Comparison of ENCODE assay signal across 19 mouse cellular contexts in genomic region chr8:106316506-106316905, GRCm38 (mm10). TPM values are rescaled to one million over a fixed set of nuclear protein-coding genes. Genes with fewer than 3 reads are reported as not detected.
DNase-seq lines count a peak whose midpoint lies in the region; ATAC-seq and TF ChIP-seq lines count a peak whose summit lies in the region.
"Had no signal": no experiment of that assay in that cellular context is flagged by ENCODE, and none has a peak within 500 bp of the region (broad histone marks: within the 10 kb centered on the region; RNA-seq: fewer than 3 reads in every experiment).

No protein-coding gene starts in this region.

- DNase-seq in layer of hippocampus, adult 2 months (ENCODE audit: low spot score in 2 of 2) = no peak
- no peak for DNase-seq in layer of hippocampus, postnatal 25 days (ENCODE audit: extremely low spot score in 1 of 2, low spot score in 1 of 2)
- no peak for DNase-seq in midbrain, embryonic 10.5 days (ENCODE audit: low spot score)
- DNase-seq in heart, adult 2 months = no peak
- no peak for DNase-seq in gastrocnemius, postnatal 36 days
- DNase-seq: adrenal gland, adult 2 months; adrenal gland, postnatal 14 days; cerebellum, adult 11 months; cerebellum, adult 8-10 months; cerebellum, postnatal 10 days; cerebellum, postnatal 36 days; forebrain, postnatal 0 days; gastrocnemius, adult 2 months; gastrocnemius, postnatal 14 days had no signal

- no peak overlapping the region for H3K4me3 ChIP-seq in layer of hippocampus, adult 2 months
- no peak overlapping the region for H3K4me3 ChIP-seq in midbrain, embryonic 10.5 days
- no peak overlapping the region for H3K4me3 ChIP-seq in heart, adult 2 months
- H3K4me3 ChIP-seq: gastrocnemius, adult 2 months; hindbrain, embryonic 12.5 days; hindbrain, embryonic 15.5 days had no signal

- TF ChIP-seq EP300 in heart, adult 2 months (IDR thresholded peaks at IDR 0.05; ENCODE audit: insufficient read depth, low read depth, low read length) = no peak

- H3K79me2 ChIP-seq in heart, adult 2 months (replicated peaks; ENCODE audit: control insufficient read depth, insufficient read depth, low read length) = no peaks in the 10 kb centered on the region

- 81% methylated on average over 10 of the region's 10 CpGs for WGBS in midbrain, embryonic 10.5 days
- WGBS in heart, adult 2 months = 52% methylated on average over 10 of the region's 10 CpGs

- ATAC-seq in common myeloid progenitor, adult 5-6 weeks (replicated peaks; ENCODE audit: low read depth, poor library complexity, severe bottlenecking) = peak; percentile 57; the same call in 1 of the 2 replicates
- peak; percentile 55; the same call in 1 of the 2 replicates for ATAC-seq in neutrophil, adult 5-6 weeks (ENCODE audit: extremely low read depth, insufficient number of reproducible peaks, low FRiP score, poor library complexity, severe bottlenecking)
- ATAC-seq: forebrain, embryonic 14.5 days; forebrain, postnatal 0 days had no signal

- H3K4me1 ChIP-seq in midbrain, embryonic 10.5 days = peaks cover 28% of the 10 kb centered on the region
- H3K4me1 ChIP-seq in heart, adult 2 months (ENCODE audit: control insufficient read depth, insufficient read depth, low read length) = peaks cover 3% of the 10 kb centered on the region; the same call in 1 of the 2 replicates

- TF ChIP-seq CTCF in layer of hippocampus, adult 2 months (conservative IDR thresholded peaks at IDR 0.05) = no peak
- TF ChIP-seq CTCF in heart, adult 2 months (IDR thresholded peaks at IDR 0.05) = no peak

- intact Hi-C loops in heart, adult 2 months (cut with DNase I) = no loop called here
- intact Hi-C loops in gastrocnemius, postnatal 36 days (cut with DNase I) = no loop called here

- no peaks in the 10 kb centered on the region for H3K9me3 ChIP-seq in midbrain, embryonic 10.5 days (replicated peaks)
- H3K9me3 ChIP-seq: hindbrain, embryonic 12.5 days; hindbrain, embryonic 15.5 days had no signal

- no peak overlapping the region for H3K9ac ChIP-seq in heart, adult 2 months (ENCODE audit: low read depth, low read length)
- H3K9ac ChIP-seq: forebrain, postnatal 0 days; hindbrain, embryonic 12.5 days; hindbrain, embryonic 15.5 days had no signal

- H3K36me3 ChIP-seq in midbrain, embryonic 10.5 days = no peaks in the 10 kb centered on the region
- no peaks in the 10 kb centered on the region for H3K36me3 ChIP-seq in heart, adult 2 months (ENCODE audit: control insufficient read depth, insufficient read depth, low read length)
- H3K36me3 ChIP-seq: hindbrain, embryonic 12.5 days; hindbrain, embryonic 15.5 days had no signal

- H3K27me3 ChIP-seq in midbrain, embryonic 10.5 days (ENCODE audit: low read depth, poor library complexity, severe bottlenecking) = peaks cover 12% of the 10 kb centered on the region
- H3K27me3 ChIP-seq in heart, adult 2 months (ENCODE audit: control insufficient read depth, insufficient read depth, low read length) = no peaks in the 10 kb centered on the region
- H3K27me3 ChIP-seq: hindbrain, embryonic 12.5 days; hindbrain, embryonic 15.5 days had no signal

- peak overlapping the region; percentile 9; the same call in 1 of the 2 replicates for H3K27ac ChIP-seq in layer of hippocampus, adult 2 months
- H3K27ac ChIP-seq in midbrain, embryonic 10.5 days (replicated peaks) = no peak overlapping the region
- H3K27ac ChIP-seq in heart, adult 2 months = no peak overlapping the region
- H3K27ac ChIP-seq: gastrocnemius, adult 2 months; hindbrain, embryonic 12.5 days; hindbrain, embryonic 15.5 days had no signal

- no peak for TF ChIP-seq POLR2A in heart, adult 2 months (IDR thresholded peaks at IDR 0.05; ENCODE audit: insufficient read depth, low read depth, low read length)

RNA-seq across cellular contexts. Expression of gene Smpd3, which starts 21.3 kb away (rescaled TPM):
- total RNA-seq in layer of hippocampus, adult 2 months (2021) = 10 to 100 TPM; 74.2 to 75.8 TPM
- 10 to 100 TPM; 77.7 to 84.8 TPM for total RNA-seq in layer of hippocampus, postnatal 25 days (2021)
- total RNA-seq in common myeloid progenitor, adult 5-6 weeks (2017) = 0.14 and 0.92 TPM in 2 replicates
- total RNA-seq in neutrophil, adult 5-6 weeks (2017) = 1.3 and 1.4 TPM in 2 replicates
- polyA plus RNA-seq in midbrain, embryonic 10.5 days (2016; fragmentation: Nextera tagmentation; extraction: Ambion mirVana) = 10.4 and 17.3 TPM in 2 replicates
- 1 to 10 TPM; 3.1 TPM for total RNA-seq in heart, adult 2 months (2021)
- 2.1 and 2.4 TPM in 2 replicates for polyA plus RNA-seq in heart, adult 2 months (2012; rRNA removed)
- total RNA-seq in gastrocnemius, postnatal 36 days (2021) = under 1 TPM; 0.44 to 0.74 TPM

Comparison
In these comparisons a context has a peak if more than half of its experiments do, and no peak if none do; other contexts are left out.
1. RNA of gene Smpd3, which starts 21.3 kb away (total RNA-seq): 77.7 to 84.8 TPM in layer of hippocampus, postnatal 25 days and 74.2 to 75.8 TPM in layer of hippocampus, adult 2 months; 3.1 TPM in heart, adult 2 months, 1.3 to 1.4 TPM in neutrophil, adult 5-6 weeks, 0.44 to 0.74 TPM in gastrocnemius, postnatal 36 days and 0.14 to 0.92 TPM in common myeloid progenitor, adult 5-6 weeks; every median in the first group is over 10 times any median in the second.